Mouse (Mus musculus) midbrain, embryonic 14.5 days (tissue): Measurements from ENCODE around the gene Rasl10b. TPM values are rescaled to one million over a fixed set of nuclear protein-coding genes. Genes with fewer than 3 reads are reported as not detected.

ENCODE experiments used
- ATAC-seq: fragments of 200-750 bp; cut with Nextera tagmentation; 2 replicates; pipeline ENCODE4 v1.8.0; 2017; ENCODE audit warnings: moderate number of reproducible peaks, moderate library complexity; ENCODE audit not compliant: low FRiP score, low TSS enrichment
- DNase-seq: peaks from one replicate; pipeline ENCODE4 v3.0.0-alpha.2; 2015
- H3K27ac ChIP-seq: fragments of 300-500 bp; sonication (generic); replicated peaks from 2 replicates; pipeline ENCODE4 v1.5.1; 2014; ENCODE audit warnings: mild to moderate bottlenecking, low read depth, low read length, moderate library complexity
- H3K27me3 ChIP-seq: fragments of 300-500 bp; sonication (generic); 2 replicates; pipeline ENCODE4 v1.6.1; 2014; ENCODE audit warnings: low read length, control low read depth, mixed read lengths; ENCODE audit not compliant: control insufficient read depth, insufficient read depth
- H3K36me3 ChIP-seq: fragments of 300-500 bp; sonication (generic); 2 replicates; pipeline ENCODE4 v1.6.1; 2014; ENCODE audit warnings: low read length, control low read depth; ENCODE audit not compliant: control insufficient read depth, insufficient read depth
- H3K4me1 ChIP-seq: fragments of 300-500 bp; sonication (generic); 2 replicates; pipeline ENCODE4 v1.6.1; 2014; ENCODE audit warnings: mild to moderate bottlenecking, antibody characterized with exemption, low read length, control low read depth; ENCODE audit not compliant: control insufficient read depth, insufficient read depth
- H3K4me2 ChIP-seq: fragments of 300-500 bp; sonication (generic); 2 replicates; pipeline ENCODE4 v1.6.1; 2014; ENCODE audit warnings: mild to moderate bottlenecking, low read length, moderate library complexity
- H3K4me3 ChIP-seq: fragments of 300-500 bp; sonication (generic); replicated peaks from 2 replicates; pipeline ENCODE4 v1.5.1; 2014; ENCODE audit warnings: low read depth, low read length
- H3K9ac ChIP-seq: fragments of 300-500 bp; sonication (generic); replicated peaks from 2 replicates; pipeline ENCODE4 v1.6.1; 2014; ENCODE audit warnings: mild to moderate bottlenecking, low read length, moderate library complexity
- H3K9me3 ChIP-seq: fragments of 300-500 bp; sonication (generic); 2 replicates; pipeline ENCODE4 v1.6.1; 2016; ENCODE audit warnings: low read length, control low read depth, mixed read lengths; ENCODE audit not compliant: control insufficient read depth
- WGBS: fragments of 180-500 bp; shearing (Covaris S2); extraction: QIAGEN DNeasy Blood & Tissue Kit; methylation state at CpG from one replicate; pipeline ENCODE4 v1.1.7; 2014; 5-methylcytosine and 5-hydroxymethylcytosine counted together
- polyA plus RNA-seq: library from polyadenylated mRNA; unstranded; fragments of >200 nt; fragmentation: Nextera tagmentation; extraction: Ambion mirVana; gene quantifications from 2 replicates; pipeline ENCODE4 v1.2.1, GENCODE M21; 2014

Gene Rasl10b
- polyA plus RNA-seq, 1 experiment from 2014 or later: 18.3 TPM

GRCm38 (mm10) chr11:83449298-83449697 is 40.4 kb downstream of the Rasl10b start:
- DNase-seq (no peak), ATAC-seq (no peak)
- Histone ChIP-seq H3K27ac (no peak overlapping the region), H3K4me3 (no peak overlapping the region), H3K36me3 (no peaks in the 10 kb centered on the region), H3K9ac (no peak overlapping the region), H3K4me2 (no peak overlapping the region), H3K27me3 (peaks cover 22% of the 10 kb centered on the region), H3K9me3 (no peaks in the 10 kb centered on the region), H3K4me1 (peaks cover 3% of the 10 kb centered on the region; the same call in 1 of the 2 replicates)
- 74% methylated on average over 4 of the region's 4 CpGs for WGBS

GRCm38 (mm10) chr11:83450550-83450949 is 41.6 kb downstream of the Rasl10b start:
- Histone ChIP-seq H3K36me3 (no peaks in the 10 kb centered on the region), H3K9me3 (no peaks in the 10 kb centered on the region), H3K27me3 (peaks cover 10% of the 10 kb centered on the region), H3K9ac (no peak overlapping the region), H3K4me3 (no peak overlapping the region), H3K4me1 (peaks cover 3% of the 10 kb centered on the region; the same call in 1 of the 2 replicates), H3K4me2 (no peak overlapping the region), H3K27ac (no peak overlapping the region)
- DNase-seq (no peak), ATAC-seq (no peak)
- WGBS: 21% methylated on average over 1 of the region's 1 CpGs

- no peak overlapping the region for H3K9ac ChIP-seq
- no peak overlapping the region for H3K4me2 ChIP-seq
- H3K4me1 ChIP-seq: peaks cover 3% of the 10 kb centered on the region; the same call in 1 of the 2 replicates
- H3K9me3 ChIP-seq: no peaks in the 10 kb centered on the region
- 89% methylated on average over 10 of the region's 10 CpGs for WGBS
- no peak overlapping the region for H3K27ac ChIP-seq
- no peaks in the 10 kb centered on the region for H3K36me3 ChIP-seq
- ATAC-seq: no peak
- H3K27me3 ChIP-seq: peaks cover 7% of the 10 kb centered on the region; the same call in 1 of the 2 replicates
- no peak overlapping the region for H3K4me3 ChIP-seq
- DNase-seq: no peak
These were observed 42.3 kb downstream of the Rasl10b start for GRCm38 (mm10) chr11:83451281-83451680.

- no peak overlapping the region for H3K27ac ChIP-seq
- DNase-seq: no peak
These were observed 45.6 kb downstream of the Rasl10b start for GRCm38 (mm10) chr11:83454548-83454947.

GRCm38 (mm10) chr11:83455608-83456007 is 46.7 kb downstream of the Rasl10b start:
- Histone ChIP-seq H3K9me3 (no peaks in the 10 kb centered on the region), H3K4me2 (no peak overlapping the region), H3K27ac (no peak overlapping the region), H3K27me3 (peaks cover 2% of the 10 kb centered on the region; the same call in 1 of the 2 replicates), H3K36me3 (no peaks in the 10 kb centered on the region), H3K4me1 (0 out of 2 replicates have a peak, but pooled peaks cover 4% of the 10 kb centered on the region), H3K4me3 (no peak overlapping the region), H3K9ac (no peak overlapping the region)
- 89% methylated on average over 3 of the region's 3 CpGs for WGBS
- no peak for ATAC-seq
- DNase-seq: no peak

More at GRCm38 (mm10) chr11:83454548-83454947, 45.6 kb downstream of the Rasl10b start:
- no peaks in the 10 kb centered on the region for H3K9me3 ChIP-seq
- H3K4me2 ChIP-seq: no peak overlapping the region
- no peak for ATAC-seq
- H3K9ac ChIP-seq: no peak overlapping the region
- 0 out of 2 replicates have a peak, but pooled peaks cover 4% of the 10 kb centered on the region for H3K4me1 ChIP-seq
- H3K27me3 ChIP-seq: peaks cover 2% of the 10 kb centered on the region; the same call in 1 of the 2 replicates
- WGBS: 52% methylated on average over 4 of the region's 4 CpGs
- no peaks in the 10 kb centered on the region for H3K36me3 ChIP-seq
- H3K4me3 ChIP-seq: no peak overlapping the region

- Histone ChIP-seq H3K4me2 (no peak overlapping the region), H3K9ac (no peak overlapping the region), H3K36me3 (no peaks in the 10 kb centered on the region), H3K4me3 (no peak overlapping the region), H3K27ac (no peak overlapping the region), H3K9me3 (no peaks in the 10 kb centered on the region), H3K4me1 (peaks cover 4% of the 10 kb centered on the region; the same call in 1 of the 2 replicates), H3K27me3 (peaks cover 10% of the 10 kb centered on the region)
- 12% methylated on average over 7 of the region's 7 CpGs for WGBS
- DNase-seq (no peak), ATAC-seq (no peak)
These were observed 48.3 kb downstream of the Rasl10b start for GRCm38 (mm10) chr11:83457257-83457656.

- no peaks in the 10 kb centered on the region for H3K9me3 ChIP-seq
- peaks cover 12% of the 10 kb centered on the region; the same call in 1 of the 2 replicates for H3K4me1 ChIP-seq
- no peak for DNase-seq
- H3K27me3 ChIP-seq: peaks cover 17% of the 10 kb centered on the region
- no peak overlapping the region for H3K4me2 ChIP-seq
- H3K4me3 ChIP-seq: no peak overlapping the region
- H3K27ac ChIP-seq: no peak overlapping the region
- H3K36me3 ChIP-seq: no peaks in the 10 kb centered on the region
- 51% methylated on average over 9 of the region's 9 CpGs for WGBS
- H3K9ac ChIP-seq: no peak overlapping the region
- ATAC-seq: no peak
These were observed 49.1 kb downstream of the Rasl10b start for GRCm38 (mm10) chr11:83457912-83458601.

- H3K9ac ChIP-seq: no peak overlapping the region
- no peak overlapping the region for H3K4me3 ChIP-seq
- DNase-seq (peak; percentile 26), ATAC-seq (no peak)
- H3K27ac ChIP-seq: no peak overlapping the region
- WGBS: 36% methylated on average over 10 of the region's 10 CpGs
- H3K27me3 ChIP-seq: peaks cover 33% of the 10 kb centered on the region
- no peaks in the 10 kb centered on the region for H3K9me3 ChIP-seq
- H3K4me1 ChIP-seq: peaks cover 15% of the 10 kb centered on the region; the same call in 1 of the 2 replicates
- no peaks in the 10 kb centered on the region for H3K36me3 ChIP-seq
- peak overlapping the region; percentile 96; the same call in 1 of the 2 replicates for H3K4me2 ChIP-seq
These were observed 52.6 kb downstream of the Rasl10b start for GRCm38 (mm10) chr11:83461462-83462027.
